Mouse (Mus musculus) kidney, postnatal 10 days (tissue): ENCODE measurements around the gene Laptm4a.

ENCODE experiments used
- DNase-seq: peaks from one replicate; pipeline ENCODE4 v3.0.0; 2021; ENCODE audit warnings: mixed read lengths

Laptm4a gene

GRCm38 (mm10) chr12:8912860-8913685 is 8.4 kb upstream of the Laptm4a start:
- DNase-seq: peak; percentile 80

GRCm38 (mm10) chr12:8913701-8914340 is 7.6 kb upstream of the Laptm4a start:
- peak; percentile 46 for DNase-seq

DNA sequence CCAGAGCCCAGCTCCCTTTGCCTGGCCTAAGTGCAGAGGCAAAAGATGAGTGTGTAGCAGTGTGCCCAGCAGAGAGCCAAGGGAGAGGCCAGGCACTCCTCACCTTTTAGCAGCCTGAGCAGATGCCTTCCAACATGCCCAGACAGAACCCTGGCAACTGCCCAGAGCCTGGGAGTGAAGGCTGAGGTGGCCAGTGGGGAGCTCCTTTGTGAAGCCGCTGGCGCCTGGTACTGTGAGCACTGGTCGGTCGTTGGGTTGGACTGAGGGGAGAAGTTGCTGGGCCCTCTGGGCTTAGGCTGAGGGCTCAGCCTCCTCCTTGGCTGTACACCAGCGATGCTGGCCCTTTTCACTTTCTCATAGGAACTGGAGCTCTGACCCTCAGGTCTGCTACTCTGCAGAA is 5.1 kb upstream of the Laptm4a start:
- DNase-seq: peak; percentile 63

GRCm38 (mm10) chr12:8919231-8919630 is 2.2 kb upstream of the Laptm4a start:
- no peak for DNase-seq

GRCm38 (mm10) chr12:8920996-8921393 is 469 bp upstream of the Laptm4a start:
- no peak for DNase-seq

DNA sequence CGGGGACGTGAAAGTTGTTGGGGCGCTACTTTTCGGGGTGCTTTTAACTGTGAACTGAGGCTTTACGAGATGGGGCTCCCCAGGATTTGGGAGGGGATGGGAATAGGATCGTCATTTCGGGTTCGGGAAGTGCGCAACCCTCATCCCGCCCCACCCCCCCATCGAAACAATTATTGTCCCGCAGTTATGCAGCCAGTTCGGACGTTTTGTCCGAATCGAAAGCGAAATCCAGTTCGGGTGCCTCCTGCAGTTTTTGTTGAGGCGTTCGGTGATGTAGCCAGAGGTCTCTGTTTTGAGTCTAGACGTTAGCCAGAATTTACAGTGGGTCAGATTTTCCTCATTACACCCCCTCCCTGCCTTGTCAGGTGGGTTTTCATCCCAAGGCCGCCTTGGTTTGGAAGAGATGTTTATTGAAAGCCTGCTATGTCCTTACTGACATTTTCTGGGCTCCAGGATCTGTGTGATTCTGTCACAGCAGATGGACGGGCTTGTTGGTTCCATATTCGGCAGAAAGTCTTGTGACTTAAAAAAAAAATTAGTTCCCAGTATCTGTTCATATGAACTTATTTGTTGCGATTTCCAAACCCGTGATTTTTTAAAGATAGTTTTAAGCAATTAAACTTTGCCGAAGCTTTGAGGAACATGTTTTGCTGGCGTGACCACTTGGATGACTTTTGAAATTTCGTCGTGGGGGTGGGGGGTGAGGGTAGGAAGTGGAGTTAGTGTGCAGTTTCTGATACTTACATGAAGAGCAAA is 1.1 kb downstream of the Laptm4a start:
- DNase-seq: no peak

GRCm38 (mm10) chr12:8923125-8923410 is 1.6 kb downstream of the Laptm4a start:
- no peak for DNase-seq

GRCm38 (mm10) chr12:8923603-8924002 is 2.1 kb downstream of the Laptm4a start:
- DNase-seq: no peak

DNA sequence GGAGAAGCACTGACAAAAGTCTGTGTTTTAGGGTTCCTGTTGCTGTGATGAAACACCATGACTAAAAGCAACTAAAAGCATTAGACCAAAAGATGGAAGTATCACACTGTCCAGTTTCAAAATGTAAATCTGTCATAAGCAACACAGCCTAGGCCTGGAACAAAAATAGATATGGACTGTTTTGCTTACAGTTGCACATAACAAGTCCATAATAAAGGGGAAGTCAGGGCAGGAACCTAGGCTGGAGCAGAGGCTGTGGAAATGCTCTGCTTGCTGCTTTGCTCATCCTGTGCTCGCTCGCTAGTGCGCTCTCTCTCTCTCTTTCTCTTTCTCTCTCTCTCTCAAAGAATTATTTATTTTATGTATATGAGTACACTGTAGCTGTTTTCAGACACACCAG is 6.2 kb downstream of the Laptm4a start:
- DNase-seq: no peak

DNA sequence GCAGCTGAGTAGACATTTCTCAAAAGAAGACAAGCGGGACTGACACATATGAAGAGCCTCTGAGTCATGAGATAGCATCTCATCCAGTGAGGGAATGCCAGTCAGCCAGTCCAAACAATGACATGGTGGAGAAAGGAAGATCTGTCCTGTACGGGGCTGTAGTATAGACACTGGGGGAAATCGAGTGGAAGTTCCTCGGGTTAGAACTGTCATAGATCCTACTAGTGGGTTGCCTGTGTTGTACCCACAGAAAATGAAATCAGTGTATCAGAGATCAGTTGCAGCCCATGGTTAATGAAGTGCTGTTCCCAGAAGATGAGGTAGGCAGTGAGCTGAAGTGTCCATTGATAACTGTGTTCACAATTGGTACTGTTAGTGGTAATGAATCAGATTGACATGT is 7.3 kb downstream of the Laptm4a start:
- DNase-seq: no peak

GRCm38 (mm10) chr12:8931083-8931482 is 9.6 kb downstream of the Laptm4a start:
- no peak for DNase-seq

GRCm38 (mm10) chr12:8935349-8935748 is 13.9 kb downstream of the Laptm4a start:
- peak; percentile 82 for DNase-seq

DNA sequence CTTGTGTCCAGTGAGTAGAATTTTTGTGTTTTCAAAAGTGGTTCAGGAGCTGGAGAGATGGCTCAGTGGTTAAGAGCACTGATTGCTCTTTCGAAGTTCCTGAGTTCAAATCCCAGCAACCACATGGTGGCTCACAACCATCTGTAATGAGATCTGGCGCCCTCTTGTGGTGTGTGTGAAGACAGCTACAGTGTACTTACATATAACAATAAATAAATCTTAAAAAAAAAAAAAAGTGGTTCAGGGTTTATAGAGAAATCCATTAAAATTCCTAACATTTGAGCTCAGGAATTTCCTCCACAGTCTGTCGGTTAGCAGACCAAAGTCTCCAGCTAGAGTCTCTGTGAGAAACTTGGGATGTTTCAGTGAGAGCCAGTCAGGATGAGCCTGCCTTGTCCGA is 14.7 kb downstream of the Laptm4a start:
- peak; percentile 57 for DNase-seq

DNA sequence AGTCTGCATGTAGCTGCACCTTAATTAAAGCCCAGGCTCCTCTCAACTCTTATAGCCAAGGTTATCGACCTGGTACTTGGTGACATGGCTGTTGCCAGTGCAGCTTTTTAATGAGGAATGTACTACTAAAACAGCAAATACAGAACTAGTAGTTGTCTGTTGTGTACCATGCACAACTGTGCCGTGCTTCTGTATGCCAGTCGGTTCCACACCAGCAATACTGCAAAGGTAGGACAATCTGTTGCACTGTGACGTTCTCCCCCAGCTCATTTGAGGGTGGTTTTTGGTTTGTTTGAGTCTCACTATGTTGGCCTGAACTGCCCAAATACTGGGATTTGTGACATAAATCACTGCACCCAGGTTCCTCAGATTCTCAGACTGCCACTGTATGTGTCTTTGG is 18.0 kb downstream of the Laptm4a start:
- no peak for DNase-seq

- no peak for DNase-seq
These were observed 18.8 kb downstream of the Laptm4a start for GRCm38 (mm10) chr12:8940011-8941005.

DNA sequence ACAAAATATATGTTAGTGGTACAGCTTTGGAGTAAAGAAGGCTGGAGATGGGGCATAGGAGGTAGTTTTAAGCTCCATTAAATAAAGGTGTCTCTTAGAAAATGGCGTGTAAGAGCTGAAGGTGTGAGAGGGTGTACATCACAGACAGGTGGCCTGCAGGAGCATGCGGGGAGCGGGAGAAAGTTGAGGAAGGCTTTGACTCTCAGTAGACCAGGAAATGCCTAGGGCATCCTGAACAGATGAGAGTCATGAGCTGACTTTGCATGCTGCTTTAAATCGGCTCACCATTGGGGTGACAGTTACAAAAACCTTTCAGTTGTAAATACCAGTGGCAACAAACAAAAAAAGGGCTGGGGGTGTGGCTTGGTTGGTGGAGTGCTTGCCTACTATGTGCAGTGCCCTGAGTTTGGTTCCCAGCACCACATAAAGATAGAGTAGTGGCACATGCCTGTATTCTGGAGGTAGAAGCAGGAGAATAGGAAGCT is 19.7 kb downstream of the Laptm4a start:
- DNase-seq: no peak

DNA sequence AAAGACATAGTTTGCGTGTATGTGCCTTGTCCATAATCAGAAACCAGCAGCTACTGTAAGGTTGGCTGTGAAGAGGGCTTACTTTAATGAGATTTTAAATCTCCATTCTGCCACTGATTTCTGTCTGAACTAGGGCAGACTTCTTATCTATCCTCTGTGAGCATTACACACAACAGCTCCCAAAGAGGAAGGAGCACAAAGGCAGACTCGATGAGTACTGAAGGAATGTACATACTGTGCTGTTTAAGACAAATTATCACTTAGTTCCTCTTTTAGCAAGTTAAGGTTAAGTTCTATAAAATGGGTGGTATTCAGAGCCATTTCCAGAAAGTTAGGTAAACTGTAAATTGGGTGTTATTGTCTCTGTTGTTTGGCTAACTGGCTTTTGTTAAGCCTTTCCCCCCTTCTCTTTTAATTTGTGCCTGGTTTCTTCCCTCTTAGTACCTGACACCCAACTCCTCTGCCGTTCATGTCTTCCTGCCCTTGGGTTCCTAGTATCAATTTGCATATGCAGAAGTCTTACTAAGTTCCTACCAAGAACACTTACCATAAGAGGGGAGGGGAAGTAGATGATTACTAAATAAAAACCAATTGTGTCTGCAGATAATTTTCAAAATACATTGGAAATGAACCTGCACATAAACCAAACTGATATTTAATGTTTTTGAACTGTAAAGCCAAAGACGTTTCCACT is 20.4 kb downstream of the Laptm4a start:
- no peak for DNase-seq

GRCm38 (mm10) chr12:8947163-8947562 is 25.7 kb downstream of the Laptm4a start:
- DNase-seq: no peak

- DNase-seq: peak; percentile 86
These were observed 26.4 kb downstream of the Laptm4a start, which contains the start of gene Matn3 for GRCm38 (mm10) chr12:8947714-8948464. Matn3 (plus strand) TSS chr12:8947929.

DNA sequence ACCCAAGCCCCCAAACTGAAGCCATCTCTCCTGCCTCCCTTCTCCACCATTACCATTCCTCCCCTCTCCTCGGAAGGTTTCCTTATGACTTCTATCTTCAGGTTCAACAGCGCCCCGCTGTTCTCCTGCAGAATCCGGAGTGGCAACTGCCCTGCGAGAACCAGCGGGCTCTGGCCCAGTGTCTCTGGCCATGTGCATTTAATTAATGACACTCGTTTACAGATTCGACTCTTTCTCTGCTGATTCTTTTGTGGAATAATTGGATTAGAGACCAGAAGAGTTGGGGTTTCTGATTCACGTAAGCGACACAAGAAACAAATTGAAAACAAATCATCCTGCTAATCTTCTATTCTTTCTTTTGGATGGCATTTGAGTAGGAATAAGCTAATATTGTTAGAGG is 31.7 kb downstream of the Laptm4a start:
- no peak for DNase-seq

DNA sequence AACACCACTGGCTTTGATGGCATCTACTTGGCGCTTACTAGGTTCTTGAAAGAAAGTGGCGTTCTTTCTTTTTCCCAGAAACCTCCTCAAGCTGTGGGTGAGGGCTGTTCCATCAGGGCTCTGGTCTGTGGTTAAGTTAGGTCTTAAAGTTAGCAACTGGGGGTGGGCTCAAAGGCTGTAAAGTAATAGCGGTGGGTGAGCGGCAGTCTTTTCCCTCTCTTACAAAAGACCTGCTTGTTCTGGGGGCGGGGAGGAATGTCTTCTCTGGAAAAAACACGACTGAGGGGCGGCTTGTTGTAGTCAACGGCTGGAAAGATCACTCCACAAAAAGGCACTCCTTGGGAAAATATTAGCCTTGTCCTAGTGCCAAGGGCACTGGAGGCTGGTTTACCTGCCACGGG is 32.7 kb downstream of the Laptm4a start:
- no peak for DNase-seq
